In genomic region chrX:169978436-169979381, GRCm38 (mm10) we compare ENCODE assay signal across 8 mouse cellular contexts. TPM values are rescaled to one million over a fixed set of nuclear protein-coding genes. Genes with fewer than 3 reads are reported as not detected.
DNase-seq lines count a peak whose midpoint lies in the region; ATAC-seq and TF ChIP-seq lines count a peak whose summit lies in the region.
"Not testable (repeated sequence)": the region's sequence is repeated elsewhere in the genome, so short reads cannot be mapped to it uniquely, and the experiment has no call there.

No protein-coding gene starts in this region.

- H3K4me3 ChIP-seq in brown adipose tissue, adult 24 weeks (ENCODE audit: insufficient read depth, low read depth, low read length): peak overlapping the region; percentile 34
- H3K4me3 ChIP-seq in kidney, adult 2 months (ENCODE audit: insufficient read depth, low read depth, low read length): not testable (repeated sequence)
- H3K4me3 ChIP-seq in liver, adult 2 months (ENCODE audit: insufficient read depth, low read depth, low read length): peak overlapping the region; percentile 16; the same call in 1 of the 2 replicates

- not testable (repeated sequence) for TF ChIP-seq POLR2A in kidney, adult 2 months (IDR thresholded peaks at IDR 0.05; ENCODE audit: low read depth, low read length); liver, adult 2 months (IDR thresholded peaks at IDR 0.05; ENCODE audit: extremely low read depth, insufficient read depth, low read length)

- H3K79me2 ChIP-seq in liver, adult 2 months (ENCODE audit: control insufficient read depth, insufficient read depth, low read length): not testable (repeated sequence)

- ATAC-seq in erythroid progenitor cell, adult 5-6 weeks (replicated peaks; ENCODE audit: low FRiP score, poor library complexity, severe bottlenecking): peak; percentile 46; the same call in 1 of the 2 replicates
- peak; percentile 12 for ATAC-seq in monocyte, adult 5-6 weeks (replicated peaks; ENCODE audit: insufficient number of reproducible peaks, low FRiP score, low TSS enrichment, poor library complexity, severe bottlenecking)

- H3K36me3 ChIP-seq in kidney, adult 2 months (ENCODE audit: control insufficient read depth, insufficient read depth, low read length); liver, adult 2 months (ENCODE audit: control insufficient read depth, insufficient read depth, low read length); splenic B cell, adult 2 months (ENCODE audit: control insufficient read depth, insufficient read depth, low read length, poor library complexity, severe bottlenecking): not testable (repeated sequence)

- H3K27me3 ChIP-seq in kidney, adult 2 months (replicated peaks; ENCODE audit: control insufficient read depth, insufficient read depth, low read length); liver, adult 2 months (ENCODE audit: control insufficient read depth, insufficient read depth, low read length); splenic B cell, adult 2 months (ENCODE audit: control insufficient read depth, insufficient read depth, low read length, poor library complexity, severe bottlenecking): not testable (repeated sequence)

- peak; percentile 72 for DNase-seq in A20 (ENCODE audit: low read depth, low spot score)
- peak; percentile 78 to 90 for DNase-seq in heart, adult 9 months (ENCODE audit: low spot score in 2 of 2)
- peak; percentile 83 for DNase-seq in kidney, adult 2 months
- DNase-seq in liver, adult 2 months (ENCODE audit: extremely low read depth, low read depth, low spot score): peak; percentile 83
- DNase-seq in splenic B cell, adult 2 months (ENCODE audit: low read depth, low spot score): peak; percentile 91

- TF ChIP-seq CTCF in kidney, adult 2 months (conservative IDR thresholded peaks at IDR 0.05; ENCODE audit: insufficient read depth, insufficient read length, low read depth, low read length); liver, adult 2 months (IDR thresholded peaks at IDR 0.05; ENCODE audit: low read depth, low read length): not testable (repeated sequence)

- WGBS in kidney, adult 2 months: 76% methylated on average over 29 of the region's 29 CpGs
- WGBS in liver, adult 2 months: 68% methylated on average over 29 of the region's 29 CpGs

- H3K4me1 ChIP-seq in brown adipose tissue, adult 24 weeks (ENCODE audit: control insufficient read depth, insufficient read depth, insufficient read length, low read length): not testable (repeated sequence)
- peaks cover 10% of the 10 kb centered on the region; the same call in 1 of the 2 replicates for H3K4me1 ChIP-seq in kidney, adult 2 months (ENCODE audit: control insufficient read depth, insufficient read depth, low read length)
- H3K4me1 ChIP-seq in liver, adult 2 months (ENCODE audit: control insufficient read depth, insufficient read depth, low read length): peaks cover 12% of the 10 kb centered on the region

- peak overlapping the region; percentile 40 for H3K27ac ChIP-seq in brown adipose tissue, adult 24 weeks (replicated peaks; ENCODE audit: low read depth, low read length)
- peak overlapping the region; percentile 3; the same call in 1 of the 2 replicates for H3K27ac ChIP-seq in kidney, adult 2 months (ENCODE audit: insufficient read depth, low read depth, low read length)
- H3K27ac ChIP-seq in liver, adult 2 months (replicated peaks; ENCODE audit: insufficient read depth, low read depth, low read length): peak overlapping the region; percentile 50

- not testable (repeated sequence) for H3K9ac ChIP-seq in liver, adult 2 months (ENCODE audit: low read depth, low read length)

RNA-seq across cellular contexts. Expression of gene Gm21887, which starts 30.8 kb away (rescaled TPM):
- 19.2 and 24.7 TPM in 2 replicates for polyA plus RNA-seq in brown adipose tissue, adult 24 weeks (2012; ENCODE audit: insufficient read depth, insufficient read length, missing spikeins)
- 47.4 and 53.7 TPM in 2 replicates for total RNA-seq in erythroid progenitor cell, adult 5-6 weeks (2015; ENCODE audit: low replicate concordance)
- 67.6 and 103 TPM in 2 replicates for total RNA-seq in erythroid progenitor cell, adult 5-6 weeks (2017; ENCODE audit: low replicate concordance)
- 108 and 184 TPM in 2 replicates for polyA plus RNA-seq in kidney, adult 2 months (2012; rRNA removed)
- 8.0 and 11.5 TPM in 2 replicates for total RNA-seq in liver, adult 2 months (2014; rRNA removed)
- 102 and 123 TPM in 2 replicates for polyA plus RNA-seq in liver, adult 2 months (2012; rRNA removed)
- total RNA-seq in monocyte, adult 5-6 weeks (2017): 32.2 to 120 TPM (median 52.2 TPM) in 3 replicates
